Comparison of ENCODE assay signal across 10 mouse cellular contexts in genomic region chr17:5535357-5535756, GRCm38 (mm10). TPM values are rescaled to one million over a fixed set of nuclear protein-coding genes. Genes with fewer than 3 reads are reported as not detected.
DNase-seq lines count a peak whose midpoint lies in the region; ATAC-seq and TF ChIP-seq lines count a peak whose summit lies in the region.
"Had no signal": no experiment of that assay in that cellular context is flagged by ENCODE, and none has a peak within 500 bp of the region (broad histone marks: within the 10 kb centered on the region; RNA-seq: fewer than 3 reads in every experiment).

No protein-coding gene starts in this region.

- no peak overlapping the region for H3K27ac ChIP-seq in left cerebral cortex, adult 2 months
- H3K27ac ChIP-seq: midbrain, embryonic 13.5 days had no signal

- intact Hi-C loops in left cerebral cortex, adult 2 months (cut with DNase I) = no loop called here

- no peaks in the 10 kb centered on the region for H3K36me3 ChIP-seq in E14TG2a.4 (ENCODE audit: insufficient read depth, low read length)
- H3K36me3 ChIP-seq: midbrain, embryonic 13.5 days had no signal

- H3K9me3 ChIP-seq in E14TG2a.4 (ENCODE audit: low read length) = no peaks in the 10 kb centered on the region
- H3K9me3 ChIP-seq: midbrain, embryonic 13.5 days had no signal

- peak; percentile 51; the same call in 1 of the 2 replicates for ATAC-seq in neutrophil, adult 5-6 weeks (ENCODE audit: extremely low read depth, insufficient number of reproducible peaks, low FRiP score, poor library complexity, severe bottlenecking)

- 0 out of 2 replicates have a peak, but pooled peaks cover 4% of the 10 kb centered on the region for H3K4me1 ChIP-seq in E14TG2a.4 (replicated peaks; ENCODE audit: low read depth, low read length)

- peak; percentile 30 for TF ChIP-seq CTCF in left cerebral cortex, adult 2 months (IDR thresholded peaks at IDR 0.05)
- peak; percentile 68 for TF ChIP-seq CTCF in E14TG2a.4 (conservative IDR thresholded peaks at IDR 0.05; ENCODE audit: low read length)

- no peaks in the 10 kb centered on the region for H3K27me3 ChIP-seq in E14TG2a.4 (ENCODE audit: insufficient read depth, low read length)
- H3K27me3 ChIP-seq: midbrain, embryonic 13.5 days had no signal

- H3K4me3 ChIP-seq in left cerebral cortex, adult 2 months = no peak overlapping the region
- H3K4me3 ChIP-seq in E14TG2a.4 (replicated peaks; ENCODE audit: low read length) = no peak overlapping the region
- H3K4me3 ChIP-seq: midbrain, embryonic 13.5 days had no signal

- DNase-seq in left cerebral cortex, adult 2 months (ENCODE audit: extremely low spot score in 1 of 2, low spot score in 2 of 2) = no peak
- DNase-seq in left cerebral cortex, adult 8-10 months (ENCODE audit: low spot score in 2 of 2) = no peak
- DNase-seq in R1 (ENCODE audit: low read depth, low spot score) = peak; percentile 46
- DNase-seq in adipocyte (ENCODE audit: low spot score) = no peak
- DNase-seq in gastrocnemius, postnatal 10 days = no peak
- DNase-seq: heart, postnatal 10 days; layer of hippocampus, adult 9-11 months had no signal

RNA-seq across cellular contexts. Expression of gene Zdhhc14, which starts 43.0 kb away (rescaled TPM):
- 10 to 100 TPM; 44.9 to 46.8 TPM for total RNA-seq in left cerebral cortex, adult 2 months (2021)
- total RNA-seq in left cerebral cortex, adult 8-10 months (2022) = 10 to 100 TPM; 31.1 to 37.5 (median 33.0) TPM
- 5.4 and 7.1 TPM in 2 replicates for total RNA-seq in neutrophil, adult 5-6 weeks (2017)
- 1 to 10 TPM; 2.8 to 4.0 TPM for total RNA-seq in gastrocnemius, postnatal 10 days (2021)
